Mouse (Mus musculus) layer of hippocampus, postnatal 25 days (tissue): ENCODE results near the gene Plekha7. TPM values are rescaled to one million over a fixed set of nuclear protein-coding genes. Genes with fewer than 3 reads are reported as not detected.

Experiments
- DNase-seq, 2 experiments: peaks; one replicate each; pipeline ENCODE4 v3.0.0; 2022; ENCODE audit warnings: mixed read lengths in 2 of 2, low spot score in 1 of 2; ENCODE audit errors: extremely low spot score in 1 of 2
- total RNA-seq, 2 experiments: library from RNA; stranded (reverse); gene quantifications; 2 replicates each; pipeline ENCODE4 v1.2.3; 2021

The Plekha7 gene
- total RNA-seq, 2 experiments from 2014 or later, result 17.3 to 22.8 TPM

DNA sequence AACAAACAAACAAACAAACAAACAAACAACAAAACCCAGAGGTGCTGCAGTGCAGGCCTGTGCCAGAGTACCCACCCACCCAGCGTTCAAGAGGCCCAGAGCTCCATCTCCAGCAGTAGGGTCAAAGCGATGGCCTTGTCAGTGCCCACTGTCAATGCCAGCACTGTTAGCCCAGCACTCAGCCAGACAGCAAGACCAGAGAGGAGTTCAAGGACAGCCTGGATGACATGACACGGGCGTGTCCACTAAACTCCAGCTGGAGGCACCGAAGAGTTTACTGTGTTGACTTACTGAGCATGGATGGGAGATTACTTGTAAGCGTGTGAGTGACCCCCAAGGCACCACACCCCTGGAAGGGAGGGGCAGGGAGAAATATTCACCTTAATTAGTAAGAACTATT lies 81.9 kb downstream of the Plekha7 start:
- no peak for DNase-seq

DNA sequence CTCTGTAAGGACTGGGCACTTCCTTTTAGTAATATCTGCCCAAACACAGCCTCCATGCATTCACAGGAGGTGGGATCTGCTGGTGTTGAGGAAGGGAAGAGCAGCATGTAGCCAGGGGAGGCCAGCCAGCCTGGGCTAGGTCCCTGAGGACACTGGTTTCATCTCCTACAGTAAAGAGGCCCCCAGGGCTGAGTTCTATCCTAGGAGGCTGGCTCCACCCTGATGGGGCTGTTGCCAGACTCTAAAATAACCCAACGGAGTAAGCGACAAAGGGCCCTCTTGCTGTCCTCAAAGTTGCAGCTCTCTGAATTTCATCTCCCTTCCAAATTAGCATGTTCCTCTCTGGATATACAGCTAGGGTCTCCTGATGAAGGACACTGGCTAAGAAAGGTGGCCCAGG lies 83.6 kb downstream of the Plekha7 start:
- DNase-seq, result no peak

DNA sequence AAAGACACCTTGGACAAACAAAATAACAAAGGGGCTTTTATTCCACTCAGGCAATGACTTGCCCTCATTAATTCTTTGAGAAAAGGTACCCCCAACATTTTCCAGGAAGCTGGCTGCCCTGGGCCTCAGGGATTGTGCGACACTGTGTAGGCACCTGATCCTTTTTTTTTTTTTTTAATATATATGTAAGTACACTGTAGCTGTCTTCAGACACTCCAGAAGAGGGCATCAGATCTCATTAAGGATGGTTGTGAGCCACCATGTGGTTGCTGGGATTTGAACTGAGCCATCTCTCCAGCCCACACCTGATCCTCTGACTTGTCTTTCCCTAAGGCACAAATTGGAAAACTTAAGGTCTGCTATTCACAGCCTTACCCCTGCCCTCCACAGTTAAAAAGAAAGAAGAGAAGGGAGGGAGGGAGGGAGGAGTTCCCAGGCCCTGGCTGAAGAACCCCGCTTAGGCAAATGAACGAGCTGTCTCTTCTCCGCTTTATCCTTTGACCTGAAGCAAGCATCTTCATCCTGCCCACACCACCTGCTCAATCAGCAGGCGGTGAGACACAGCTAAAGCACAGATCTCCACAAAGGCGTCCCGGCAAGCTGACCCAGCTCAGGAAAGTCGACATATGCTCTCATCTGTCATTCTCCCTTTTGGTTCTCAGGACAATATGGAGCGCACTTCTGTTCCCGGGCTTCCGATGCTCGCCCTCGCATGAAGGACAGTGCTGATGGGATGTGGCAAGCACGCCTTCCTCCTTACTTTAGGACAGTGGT lies 85.0 kb downstream of the Plekha7 start:
- no peak for DNase-seq

DNA sequence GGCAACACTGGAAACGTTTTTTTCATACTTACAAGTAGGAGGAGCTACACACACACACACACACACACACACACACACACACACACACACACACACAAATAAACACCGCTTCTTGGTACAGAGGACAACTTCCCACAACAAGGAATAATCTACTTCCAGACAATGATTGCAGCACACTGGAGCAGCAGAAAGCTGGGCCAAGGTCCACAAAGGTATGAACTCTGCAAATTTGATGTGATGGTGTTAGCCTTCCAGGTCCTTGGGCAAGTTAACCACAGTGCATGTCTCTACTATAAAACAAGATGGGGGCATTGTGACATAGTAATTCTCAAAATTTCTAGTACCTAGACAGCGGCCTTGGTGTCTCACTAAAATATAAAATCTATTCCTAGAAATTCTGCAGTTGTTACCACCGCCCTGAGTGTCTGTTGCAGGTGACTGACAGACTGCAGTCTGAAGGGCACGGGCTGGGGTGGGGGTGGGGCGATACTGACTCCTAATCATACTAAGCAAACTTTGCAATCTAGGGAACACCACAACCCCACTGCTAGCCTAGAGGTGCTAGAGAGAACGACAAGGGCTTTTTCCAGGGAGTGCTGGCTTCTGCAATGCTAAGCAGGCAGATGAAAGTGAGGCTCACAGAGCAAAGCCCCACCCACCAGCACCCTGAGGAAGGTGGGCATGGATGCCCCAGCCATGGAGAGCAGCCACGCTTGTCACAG lies 85.7 kb downstream of the Plekha7 start:
- no peak for DNase-seq

DNA sequence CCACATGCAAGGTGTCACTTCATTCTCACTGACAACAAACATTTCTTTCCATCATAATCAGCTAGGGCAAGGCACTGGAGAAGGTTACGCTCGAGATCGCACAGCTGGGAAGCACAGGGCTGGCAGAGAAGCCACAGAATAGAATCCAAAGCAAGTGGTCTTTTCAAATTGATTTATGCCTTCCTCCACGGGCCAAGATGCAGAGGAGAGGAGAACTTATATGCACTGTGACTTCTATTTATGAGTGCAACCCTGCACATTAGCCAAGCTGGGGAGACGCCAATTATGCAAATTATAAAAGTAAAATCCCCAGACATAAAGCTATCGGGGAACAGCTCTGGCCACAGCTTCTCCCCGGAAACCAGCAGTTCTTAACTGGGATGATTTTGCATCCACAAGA lies 86.3 kb downstream of the Plekha7 start:
- DNase-seq, result no peak

DNA sequence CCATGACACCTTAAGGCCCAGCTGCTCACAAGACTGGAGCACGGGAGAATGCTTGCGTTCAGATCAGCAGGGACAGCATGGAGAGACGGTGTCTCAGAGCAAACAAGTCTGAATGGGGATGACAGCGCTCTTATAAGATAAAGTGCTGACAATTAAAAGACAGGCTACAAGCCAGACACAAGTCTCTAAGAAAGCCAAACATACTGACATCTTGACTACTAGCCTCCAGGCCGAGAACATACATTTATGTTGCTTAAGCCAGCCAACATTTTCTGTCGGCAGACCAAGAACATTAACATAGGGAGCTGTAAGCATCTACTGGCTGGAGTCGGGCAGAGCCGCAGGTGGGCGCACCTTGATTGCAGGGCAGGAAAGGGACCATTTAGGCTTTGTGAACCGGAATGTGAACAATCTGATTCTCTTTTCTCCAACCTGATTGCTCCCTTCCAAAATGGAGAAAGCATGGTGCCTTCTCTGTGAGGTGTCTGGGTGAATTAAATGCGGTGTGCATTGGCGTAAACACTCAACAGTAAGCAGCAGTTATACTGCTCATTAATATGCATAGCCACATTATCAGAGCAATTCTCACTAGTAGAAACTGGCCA lies 88.0 kb downstream of the Plekha7 start:
- no peak for DNase-seq

DNA sequence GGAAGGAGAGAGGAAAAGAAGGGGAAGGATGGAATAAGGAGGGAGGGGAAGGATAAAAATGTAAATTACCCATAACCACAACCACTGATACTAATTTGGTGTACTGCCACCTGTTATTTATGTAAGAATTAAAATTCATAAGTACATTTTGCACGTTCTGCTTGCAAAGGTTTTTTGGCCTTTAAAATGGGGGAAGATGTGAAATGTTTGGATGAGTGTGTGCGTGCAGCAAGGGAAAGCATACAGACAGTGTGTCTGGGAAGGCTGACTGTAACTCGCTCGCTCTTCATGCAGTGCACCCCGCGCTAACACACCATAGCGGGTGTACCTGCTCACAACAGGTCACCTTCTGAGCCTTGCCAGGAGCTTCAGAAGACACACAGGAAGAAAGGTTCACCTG lies 90.4 kb downstream of the Plekha7 start:
- DNase-seq, result no peak

DNA sequence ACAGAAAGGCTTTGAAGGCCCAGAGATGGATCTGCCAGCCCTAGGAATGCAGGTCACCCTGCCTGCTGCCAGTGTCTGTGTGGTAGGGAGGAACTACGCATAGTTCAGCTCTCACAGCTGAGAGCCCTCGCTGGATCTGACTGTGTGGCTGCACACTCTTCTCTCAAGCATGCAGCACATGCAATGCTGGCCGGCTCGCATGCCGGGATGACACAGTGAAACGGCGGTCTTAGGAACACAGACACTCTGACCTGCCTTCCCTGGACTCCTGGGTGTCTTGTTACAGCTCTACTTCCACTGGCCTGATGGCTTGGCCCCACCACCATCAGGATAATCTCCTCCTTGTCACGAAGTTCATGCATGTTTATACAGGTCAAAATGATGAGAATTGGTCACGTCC lies 96.3 kb downstream of the Plekha7 start:
- DNase-seq, result no peak

DNA sequence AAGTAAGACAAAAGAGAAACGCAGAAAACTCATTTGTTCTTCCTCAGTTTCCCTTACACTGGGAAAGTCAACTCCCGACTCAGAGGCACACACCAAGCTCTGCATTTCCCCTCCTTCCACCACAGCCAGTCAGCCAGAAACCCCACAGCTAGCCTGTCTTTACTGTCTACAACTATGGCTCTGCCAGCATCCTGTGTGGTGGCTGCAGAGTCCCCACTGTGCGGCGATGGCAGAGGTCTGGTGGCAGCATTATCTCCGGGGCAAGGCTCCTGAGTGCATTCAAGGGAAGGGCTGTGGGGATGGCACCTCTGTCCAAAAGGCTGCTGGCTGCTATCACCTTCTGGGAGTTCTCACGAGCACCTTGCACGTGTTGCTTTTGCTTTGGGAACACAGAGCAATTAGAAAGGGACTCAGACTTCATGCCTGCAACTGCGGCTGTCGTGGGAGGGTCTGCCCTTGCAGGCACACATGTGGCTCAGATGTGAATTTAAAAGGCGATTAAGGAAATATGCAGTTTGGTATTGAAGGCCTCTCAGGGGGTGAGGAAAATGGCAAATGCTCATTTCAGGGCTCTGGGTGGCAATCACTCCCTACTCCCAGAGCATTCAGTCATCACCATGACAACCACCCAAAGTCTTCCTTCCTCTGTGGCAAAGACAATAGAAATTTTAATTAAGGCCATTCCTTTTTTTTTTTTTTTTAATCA lies 98.1 kb downstream of the Plekha7 start:
- no peak for DNase-seq

DNA sequence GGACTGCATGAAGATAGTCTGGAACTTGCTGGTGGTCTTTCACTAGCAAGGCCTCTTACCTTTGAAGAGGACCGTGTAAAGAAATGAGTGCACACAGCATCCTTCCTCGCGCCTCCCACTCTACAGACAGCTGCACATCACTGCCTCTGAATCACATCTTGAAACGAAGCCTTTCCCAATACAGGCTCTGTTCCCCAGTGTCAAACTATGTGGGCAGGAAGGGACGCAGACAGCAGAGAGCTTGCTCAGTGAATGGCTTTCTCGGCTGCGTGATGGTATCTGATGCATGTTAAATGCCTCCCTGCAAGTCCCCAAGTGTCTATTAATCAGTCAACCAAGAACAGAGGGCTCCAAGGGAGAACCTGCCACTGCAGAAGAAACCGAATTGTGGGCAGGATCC lies 99.3 kb downstream of the Plekha7 start:
- no peak for DNase-seq

DNA sequence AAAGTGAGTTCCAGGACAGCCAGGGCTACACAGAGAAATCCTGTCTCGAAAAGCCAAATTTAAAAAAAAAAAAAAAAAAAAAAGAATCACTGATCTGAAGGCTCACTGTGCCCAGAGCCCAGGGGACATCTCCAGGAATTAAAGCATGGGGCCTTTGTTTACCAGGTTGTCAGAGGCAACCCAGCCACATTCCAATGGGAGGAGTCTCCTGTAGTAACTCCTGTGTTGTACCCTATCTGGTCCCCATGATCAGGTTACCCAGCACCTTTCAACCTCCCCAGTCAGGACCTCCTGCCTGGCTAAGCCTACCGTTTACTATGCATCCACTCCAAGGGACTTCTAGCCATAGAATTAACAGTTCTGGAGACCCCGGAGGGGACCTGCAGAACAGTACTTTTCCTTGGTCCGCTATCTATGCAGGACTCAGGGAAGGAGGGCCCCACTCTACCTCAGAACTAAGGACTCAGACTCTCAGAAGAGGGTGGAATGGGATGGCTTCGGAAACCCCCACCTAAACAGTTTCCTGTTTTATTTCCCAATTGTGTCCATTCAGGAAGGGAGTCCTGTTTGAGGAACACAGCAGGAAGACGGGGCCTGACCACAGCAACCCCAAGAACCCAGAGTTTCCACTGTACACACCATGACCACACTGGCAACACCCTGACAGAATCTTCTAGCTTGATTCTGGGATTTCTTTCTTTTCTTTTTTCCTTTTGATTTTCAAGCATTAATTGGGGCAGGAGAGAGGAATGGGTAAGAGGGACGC lies 101.2 kb downstream of the Plekha7 start:
- no peak for DNase-seq

DNA sequence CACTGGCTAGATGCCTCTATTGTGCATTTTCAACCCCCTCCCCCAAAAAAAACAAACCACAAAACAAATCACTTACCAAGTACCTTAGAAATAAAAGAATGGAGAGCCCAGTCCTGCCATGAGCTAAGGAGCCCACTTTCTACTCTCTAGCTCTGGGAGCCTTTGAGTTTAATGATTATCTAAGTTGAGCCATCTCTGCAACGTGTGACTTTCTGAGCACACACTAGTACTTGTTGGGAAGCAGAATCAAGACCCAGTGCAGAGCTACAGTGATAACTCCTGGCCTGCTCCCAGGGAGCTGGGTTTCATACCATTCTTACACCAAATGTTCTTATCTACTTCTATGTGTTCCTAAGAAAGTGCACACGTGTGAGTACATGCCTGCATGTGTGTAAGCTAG lies 102.7 kb downstream of the Plekha7 start:
- DNase-seq, result no peak

DNA sequence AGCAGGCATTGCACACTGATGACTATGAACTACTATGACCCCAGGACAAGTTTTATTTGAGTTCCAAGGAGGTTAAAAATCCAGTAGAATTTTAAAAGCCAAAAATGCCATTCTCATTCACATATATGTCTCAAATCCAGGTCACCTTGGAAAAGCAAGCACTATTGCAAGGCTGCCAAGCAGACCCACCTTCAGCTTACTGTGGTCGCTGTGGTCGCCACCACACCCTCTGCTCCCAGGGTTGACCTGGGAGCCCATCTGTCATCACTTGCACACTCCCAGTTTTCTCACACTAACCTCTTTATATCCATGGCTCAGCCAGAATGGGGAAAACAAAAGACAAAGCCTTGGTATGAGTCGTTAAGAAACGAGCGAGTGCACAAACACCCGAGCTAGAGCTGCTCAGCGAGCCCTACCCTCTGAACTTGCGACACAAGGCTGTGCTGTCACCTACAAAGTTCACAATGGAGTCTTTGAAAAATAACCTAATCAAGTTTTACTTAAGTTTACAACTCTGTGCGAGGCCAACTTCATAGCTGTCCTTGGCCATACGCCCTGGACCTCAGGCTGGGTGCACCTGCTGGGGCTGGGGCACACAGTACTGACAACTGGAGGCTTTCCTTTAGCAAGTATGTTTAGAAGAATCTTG lies 106.0 kb downstream of the Plekha7 start:
- DNase-seq, result no peak

DNA sequence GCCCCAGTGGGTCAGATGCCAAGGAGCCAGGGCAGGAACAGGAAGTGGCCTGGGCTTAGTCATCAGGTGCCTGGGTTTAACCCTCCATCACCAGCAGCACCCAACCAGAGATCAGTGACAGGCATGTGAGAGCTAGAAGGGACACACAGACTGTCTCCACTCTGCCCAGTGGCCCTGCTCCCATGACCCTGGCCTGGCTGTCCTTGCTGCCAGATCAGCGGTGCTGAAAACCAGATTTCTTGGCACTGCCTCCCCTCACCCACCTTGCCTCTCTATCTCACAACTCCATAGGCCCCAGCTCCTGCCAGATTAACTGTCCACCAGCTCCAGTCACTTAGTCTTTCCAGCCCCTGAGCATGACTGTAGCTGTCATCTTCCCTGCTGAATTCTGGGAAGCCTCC lies 107.2 kb downstream of the Plekha7 start:
- no peak for DNase-seq

DNA sequence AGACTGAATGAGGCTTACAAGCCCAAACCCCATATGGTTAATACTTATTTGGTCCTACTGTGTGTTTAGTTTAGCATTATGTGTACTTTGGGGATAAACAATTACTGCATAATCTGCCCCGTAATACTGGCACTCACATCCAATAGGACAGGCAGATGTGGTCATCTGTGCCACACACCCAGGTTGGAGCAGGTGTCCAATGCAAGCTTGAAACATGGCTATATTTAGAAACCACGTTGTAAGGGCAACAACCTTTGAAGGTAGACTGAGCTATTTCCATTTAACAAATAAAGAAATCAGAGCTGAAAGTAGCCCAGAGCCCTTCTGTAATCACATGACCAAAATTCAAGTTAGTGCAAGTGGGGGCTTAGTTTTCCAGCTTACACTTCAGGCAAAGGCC lies 107.6 kb downstream of the Plekha7 start:
- no peak for DNase-seq

DNA sequence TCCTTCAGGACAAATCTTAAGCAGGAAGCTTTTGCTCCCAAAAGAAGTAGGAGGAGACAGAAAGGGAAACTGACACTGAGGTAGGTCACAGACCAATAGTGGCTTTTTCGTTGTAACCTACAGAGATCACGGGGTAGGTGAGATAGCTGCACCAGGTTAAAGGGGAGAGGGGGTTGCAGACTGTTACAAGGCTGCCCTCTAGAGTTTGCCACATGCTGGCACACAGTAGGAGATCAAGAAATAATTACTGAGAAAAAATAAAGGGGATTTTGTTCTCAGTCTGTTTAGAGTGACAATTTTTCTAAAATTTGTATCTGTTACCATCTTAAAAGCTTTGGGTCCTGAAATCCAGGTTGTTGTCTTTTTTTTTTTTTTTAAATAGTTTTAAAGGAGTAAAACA lies 109.3 kb downstream of the Plekha7 start:
- no peak for DNase-seq

DNA sequence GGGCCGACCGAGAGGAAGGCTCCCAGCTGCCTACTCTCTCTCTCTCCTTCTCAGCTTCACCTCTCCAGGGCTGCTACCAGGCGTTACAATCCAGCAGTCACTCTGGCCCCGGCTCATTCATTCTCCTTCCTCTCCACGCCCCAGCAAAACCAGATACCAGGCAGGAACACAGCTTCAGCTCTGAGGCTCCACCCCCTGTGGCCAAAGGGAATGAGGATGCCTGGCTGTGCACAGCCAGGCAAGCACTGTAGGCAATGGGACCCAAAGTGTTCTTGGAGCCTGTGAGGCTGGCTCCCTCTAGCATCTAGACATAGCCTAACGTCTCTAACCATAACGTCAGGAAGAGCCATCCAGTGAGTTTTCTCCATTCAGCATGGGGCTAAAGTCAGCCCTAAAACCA lies 109.8 kb downstream of the Plekha7 start:
- DNase-seq, result no peak

DNA sequence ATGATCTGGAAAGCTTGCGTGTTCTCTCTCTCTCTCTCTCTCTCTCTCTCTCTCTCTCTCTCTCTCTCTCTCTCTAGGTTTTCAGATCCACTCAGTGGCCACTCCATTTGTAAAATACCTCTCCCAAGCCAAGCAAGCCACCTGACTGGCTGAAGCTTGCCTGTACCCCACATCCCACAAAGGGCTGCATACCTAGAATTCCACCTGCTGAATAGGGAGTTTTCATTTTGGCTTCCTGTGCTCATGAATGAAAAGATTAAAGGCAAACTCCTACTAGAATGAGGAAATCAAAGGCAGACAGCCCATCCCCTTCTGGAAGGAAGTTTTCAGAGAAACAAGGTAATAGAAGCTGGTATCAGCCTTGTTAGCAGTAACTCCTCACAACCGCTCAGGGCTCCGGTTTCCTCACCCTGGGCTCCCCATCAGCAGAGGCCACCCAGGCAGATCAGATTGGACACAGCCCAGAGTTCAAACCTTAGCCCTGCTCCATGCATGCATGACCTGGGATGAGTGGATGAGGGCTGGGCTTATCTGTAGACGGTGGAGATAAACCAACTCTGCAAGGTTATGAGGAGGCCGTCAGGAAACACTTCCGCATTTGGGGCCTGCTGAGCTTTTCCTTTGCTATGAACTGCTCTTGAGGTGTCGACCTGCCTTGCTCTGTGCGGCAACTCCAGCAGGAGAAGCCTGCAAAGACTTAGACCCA lies 111.0 kb downstream of the Plekha7 start:
- DNase-seq, result no peak

DNA sequence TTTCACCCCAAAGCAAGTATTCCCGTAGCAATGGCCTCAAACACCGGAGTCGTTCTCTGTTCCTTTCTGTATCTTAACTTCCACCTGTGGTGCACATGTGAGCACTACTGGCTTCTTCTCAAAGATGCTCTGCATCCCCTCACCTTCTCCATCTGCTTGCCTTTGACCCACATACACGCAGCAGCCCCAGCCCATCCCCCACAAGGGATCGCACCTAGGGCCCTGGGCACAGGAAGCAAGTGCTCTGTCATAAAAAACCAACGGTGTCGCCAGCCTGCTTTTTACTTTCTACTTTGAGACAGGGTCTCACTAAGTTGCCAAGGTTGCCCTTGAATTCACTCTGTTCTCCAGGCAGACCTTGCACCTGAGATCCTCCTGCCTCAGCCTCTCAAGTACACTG lies 113.2 kb downstream of the Plekha7 start:
- DNase-seq, result no peak
